ENCODE assay signal across 10 mouse cellular contexts in genomic region chr5:80508672-80509071, GRCm38 (mm10).
DNase-seq lines count a peak whose midpoint lies in the region; ATAC-seq and TF ChIP-seq lines count a peak whose summit lies in the region.
"Had no signal": no experiment of that assay in that cellular context is flagged by ENCODE, and none has a peak within 500 bp of the region (broad histone marks: within the 10 kb centered on the region; RNA-seq: fewer than 3 reads in every experiment).

No protein-coding gene starts in this region.

- H3K4me3 ChIP-seq in hindbrain, embryonic 11.5 days (ENCODE audit: low read depth, low read length): no peak overlapping the region
- no peak overlapping the region for H3K4me3 ChIP-seq in hindbrain, embryonic 12.5 days
- H3K4me3 ChIP-seq in hindbrain, embryonic 16.5 days (ENCODE audit: low read length): no peak overlapping the region
- H3K4me3 ChIP-seq in liver, postnatal 0 days (ENCODE audit: low read depth, low read length): no peak overlapping the region
- H3K4me3 ChIP-seq: limb, embryonic 15.5 days; stomach, embryonic 15.5 days had no signal

- peak; percentile 74 for DNase-seq in hindbrain, embryonic 11.5 days (ENCODE audit: low spot score)
- DNase-seq in MEL-GATA-1-ER (ENCODE audit: extremely low read depth, low read depth): peak; percentile 6
- DNase-seq in embryo, embryonic 10 days (ENCODE audit: low spot score): peak; percentile 72
- no peak for DNase-seq in liver, postnatal 0 days
- DNase-seq in spleen, postnatal 4 days (ENCODE audit: low spot score in 2 of 2): no peak
- DNase-seq in gastrocnemius, postnatal 25 days: no peak

- H3K27me3 ChIP-seq in hindbrain, embryonic 11.5 days (ENCODE audit: control insufficient read depth, insufficient read depth, low read length): no peaks in the 10 kb centered on the region
- H3K27me3 ChIP-seq in hindbrain, embryonic 12.5 days: no peaks in the 10 kb centered on the region
- no peaks in the 10 kb centered on the region for H3K27me3 ChIP-seq in hindbrain, embryonic 16.5 days (replicated peaks; ENCODE audit: control insufficient read depth, insufficient read depth, low read length)
- H3K27me3 ChIP-seq in liver, postnatal 0 days (ENCODE audit: insufficient read depth, low read length): no peaks in the 10 kb centered on the region
- H3K27me3 ChIP-seq: limb, embryonic 15.5 days; stomach, embryonic 15.5 days had no signal

- H3K9me3 ChIP-seq in hindbrain, embryonic 11.5 days (ENCODE audit: control insufficient read depth, low read length): no peaks in the 10 kb centered on the region
- no peaks in the 10 kb centered on the region for H3K9me3 ChIP-seq in hindbrain, embryonic 12.5 days (replicated peaks)
- H3K9me3 ChIP-seq in hindbrain, embryonic 16.5 days (ENCODE audit: control insufficient read depth, low read length): no peaks in the 10 kb centered on the region
- H3K9me3 ChIP-seq in liver, postnatal 0 days (ENCODE audit: low read length): no peaks in the 10 kb centered on the region
- H3K9me3 ChIP-seq: limb, embryonic 15.5 days; stomach, embryonic 15.5 days had no signal

- no peak overlapping the region for H3K4me2 ChIP-seq in hindbrain, embryonic 11.5 days (replicated peaks; ENCODE audit: low read depth, low read length)
- no peak overlapping the region for H3K4me2 ChIP-seq in hindbrain, embryonic 12.5 days (replicated peaks)
- H3K4me2 ChIP-seq in hindbrain, embryonic 16.5 days (ENCODE audit: low read length): no peak overlapping the region
- no peak overlapping the region for H3K4me2 ChIP-seq in liver, postnatal 0 days (ENCODE audit: low read depth, low read length)
- H3K4me2 ChIP-seq: limb, embryonic 15.5 days; stomach, embryonic 15.5 days had no signal

- 38% methylated on average over 2 of the region's 2 CpGs for WGBS in hindbrain, embryonic 11.5 days
- 33% methylated on average over 2 of the region's 2 CpGs for WGBS in hindbrain, embryonic 12.5 days
- 38% methylated on average over 2 of the region's 2 CpGs for WGBS in hindbrain, embryonic 16.5 days
- 31% methylated on average over 2 of the region's 2 CpGs for WGBS in liver, postnatal 0 days (ENCODE audit: insufficient replicate concordance)

- peak; percentile 34; the same call in 1 of the 2 replicates for TF ChIP-seq CTCF in liver, postnatal 0 days (IDR thresholded peaks at IDR 0.05; ENCODE audit: low read depth)

- no peak overlapping the region for H3K27ac ChIP-seq in hindbrain, embryonic 11.5 days (ENCODE audit: low read depth, low read length)
- no peak overlapping the region for H3K27ac ChIP-seq in hindbrain, embryonic 12.5 days
- H3K27ac ChIP-seq in hindbrain, embryonic 16.5 days (ENCODE audit: low read depth, low read length): no peak overlapping the region
- no peak overlapping the region for H3K27ac ChIP-seq in liver, postnatal 0 days (ENCODE audit: low read depth)
- H3K27ac ChIP-seq: limb, embryonic 15.5 days; stomach, embryonic 15.5 days had no signal

- H3K9ac ChIP-seq in hindbrain, embryonic 11.5 days (ENCODE audit: low read depth, low read length): no peak overlapping the region
- no peak overlapping the region for H3K9ac ChIP-seq in hindbrain, embryonic 12.5 days
- no peak overlapping the region for H3K9ac ChIP-seq in hindbrain, embryonic 16.5 days (ENCODE audit: low read depth, low read length)
- no peak overlapping the region for H3K9ac ChIP-seq in liver, postnatal 0 days (replicated peaks)
- H3K9ac ChIP-seq: limb, embryonic 15.5 days; stomach, embryonic 15.5 days had no signal

- no peaks in the 10 kb centered on the region for H3K4me1 ChIP-seq in hindbrain, embryonic 11.5 days (replicated peaks; ENCODE audit: control insufficient read depth, insufficient read depth, low read length)
- H3K4me1 ChIP-seq in hindbrain, embryonic 12.5 days: no peaks in the 10 kb centered on the region
- no peaks in the 10 kb centered on the region for H3K4me1 ChIP-seq in hindbrain, embryonic 16.5 days (ENCODE audit: control insufficient read depth, insufficient read depth, low read depth, low read length)
- H3K4me1 ChIP-seq in liver, postnatal 0 days (ENCODE audit: insufficient read depth): no peaks in the 10 kb centered on the region
- H3K4me1 ChIP-seq: limb, embryonic 15.5 days; stomach, embryonic 15.5 days had no signal

- no peak; the same call in 1 of the 2 replicates for ATAC-seq in hindbrain, embryonic 11.5 days (ENCODE audit: low FRiP score)
- no peak for ATAC-seq in hindbrain, embryonic 12.5 days (ENCODE audit: low FRiP score)
- ATAC-seq in hindbrain, embryonic 16.5 days: 0 out of 2 replicates have a peak, but pooled peaks have one; percentile 42
- no peak for ATAC-seq in liver, postnatal 0 days

- H3K36me3 ChIP-seq in hindbrain, embryonic 11.5 days (ENCODE audit: control insufficient read depth, insufficient read depth, low read length): no peaks in the 10 kb centered on the region
- no peaks in the 10 kb centered on the region for H3K36me3 ChIP-seq in hindbrain, embryonic 12.5 days
- H3K36me3 ChIP-seq in hindbrain, embryonic 16.5 days (ENCODE audit: control insufficient read depth, insufficient read depth, low read length): no peaks in the 10 kb centered on the region
- H3K36me3 ChIP-seq in liver, postnatal 0 days (replicated peaks; ENCODE audit: insufficient read depth, low read length): no peaks in the 10 kb centered on the region
- H3K36me3 ChIP-seq: limb, embryonic 15.5 days; stomach, embryonic 15.5 days had no signal

- no peak for TF ChIP-seq EP300 in liver, postnatal 0 days (IDR thresholded peaks at IDR 0.05; ENCODE audit: low read depth)

Comparison
In these comparisons a context has a peak if more than half of its experiments do, and no peak if none do; other contexts are left out.
1. DNase-seq: peak in hindbrain, embryonic 11.5 days (single experiment), MEL-GATA-1-ER (single experiment) and embryo, embryonic 10 days (single experiment); none in liver, postnatal 0 days (single experiment), spleen, postnatal 4 days (0 of 2) and gastrocnemius, postnatal 25 days (single experiment).